Mouse (Mus musculus) heart, postnatal 0 days (tissue): ENCODE measurements at regions not wholly inside any gene's neighbourhood (a gene's known extent, or its start where the extent isn't known, plus 50 kb on each side); places are given as distances from the start of the nearest gene placed in this dataset.
A peak's percentile ranks its signal among the peaks of the same experiment; 100 is the strongest.

ENCODE experiments used
- ATAC-seq: fragments of 200-750 bp; cut with Nextera tagmentation; 2 replicates; pipeline ENCODE4 v1.8.0; 2017; ENCODE audit warnings: low read depth, moderate number of reproducible peaks, moderate library complexity; ENCODE audit not compliant: insufficient read depth
- DNase-seq: peaks from one replicate; pipeline ENCODE4 v3.0.0-alpha.2; 2016; ENCODE audit warnings: low spot score
- H3K27ac ChIP-seq: fragments of 300-500 bp; sonication (generic); 2 replicates; pipeline ENCODE4 v1.5.1; 2014; ENCODE audit warnings: low read depth, mild to moderate bottlenecking
- H3K27me3 ChIP-seq: fragments of 300-500 bp; sonication (generic); 2 replicates; pipeline ENCODE4 v1.6.1; 2014; ENCODE audit warnings: low read length, mixed read lengths; ENCODE audit not compliant: control insufficient read depth, insufficient read depth
- H3K36me3 ChIP-seq: fragments of 300-500 bp; sonication (generic); replicated peaks from 2 replicates; pipeline ENCODE4 v1.6.1; 2014; ENCODE audit warnings: low read length, mixed read lengths; ENCODE audit not compliant: control insufficient read depth, insufficient read depth
- H3K4me1 ChIP-seq: fragments of 300-500 bp; sonication (generic); 2 replicates; pipeline ENCODE4 v1.6.1; 2014; ENCODE audit warnings: antibody characterized with exemption; ENCODE audit not compliant: control insufficient read depth, insufficient read depth
- H3K4me2 ChIP-seq: fragments of 300-500 bp; sonication (generic); 2 replicates; pipeline ENCODE4 v1.6.1; 2014; ENCODE audit warnings: low read depth, mild to moderate bottlenecking, low read length, moderate library complexity
- H3K4me3 ChIP-seq: fragments of 300-500 bp; sonication (generic); 2 replicates; pipeline ENCODE4 v1.5.1; 2014; ENCODE audit warnings: low read depth, low read length
- H3K9ac ChIP-seq: fragments of 300-500 bp; sonication (generic); replicated peaks from 2 replicates; pipeline ENCODE4 v1.6.1; 2014; ENCODE audit warnings: low read depth, low read length, mixed read lengths
- H3K9me3 ChIP-seq: fragments of 300-500 bp; sonication (generic); replicated peaks from 2 replicates; pipeline ENCODE4 v1.6.1; 2016; ENCODE audit warnings: low read length; ENCODE audit not compliant: control insufficient read depth
- CTCF ChIP-seq: IDR thresholded peaks from 2 replicates; pipeline ENCODE4 v1.5.1; 2016; ENCODE audit warnings: antibody characterized with exemption, control low read depth, low read depth
- EP300 ChIP-seq: IDR thresholded peaks from 2 replicates; pipeline ENCODE4 v1.6.1; 2016; ENCODE audit warnings: antibody characterized with exemption, low read depth
- WGBS: fragments of 180-500 bp; shearing (Covaris S2); extraction: QIAGEN DNeasy Blood & Tissue Kit; methylation state at CpG from one replicate; pipeline ENCODE4 v1.1.7; 2014; 5-methylcytosine and 5-hydroxymethylcytosine counted together

GRCm38 (mm10) chr9:15175866-15176265, 63.0 kb upstream of the Vstm5 start:
- Histone ChIP-seq H3K4me3 (no peak overlapping the region), H3K9me3 (no peaks in the 10 kb centered on the region), H3K36me3 (no peaks in the 10 kb centered on the region), H3K27ac (no peak overlapping the region), H3K27me3 (no peaks in the 10 kb centered on the region), H3K9ac (no peak overlapping the region), H3K4me2 (no peak overlapping the region), H3K4me1 (no peaks in the 10 kb centered on the region)
- no peak for DNase-seq
- WGBS, result 88% methylated on average over 1 of the region's 1 CpGs
- no peak for ATAC-seq
- no peak for TF ChIP-seq CTCF
- no peak for TF ChIP-seq EP300

GRCm38 (mm10) chr9:15175412-15175811, 63.4 kb upstream of the Vstm5 start:
- WGBS, result 89% methylated on average over 1 of the region's 1 CpGs
- no peaks in the 10 kb centered on the region for H3K4me1 ChIP-seq
- no peaks in the 10 kb centered on the region for H3K36me3 ChIP-seq
- TF ChIP-seq EP300 (no peak), CTCF (no peak)
- no peaks in the 10 kb centered on the region for H3K27me3 ChIP-seq
- no peak overlapping the region for H3K27ac ChIP-seq
- no peaks in the 10 kb centered on the region for H3K9me3 ChIP-seq
- ATAC-seq (no peak), DNase-seq (no peak)
- H3K4me3 ChIP-seq, result no peak overlapping the region
- H3K9ac ChIP-seq, result no peak overlapping the region
- no peak overlapping the region for H3K4me2 ChIP-seq

DNA sequence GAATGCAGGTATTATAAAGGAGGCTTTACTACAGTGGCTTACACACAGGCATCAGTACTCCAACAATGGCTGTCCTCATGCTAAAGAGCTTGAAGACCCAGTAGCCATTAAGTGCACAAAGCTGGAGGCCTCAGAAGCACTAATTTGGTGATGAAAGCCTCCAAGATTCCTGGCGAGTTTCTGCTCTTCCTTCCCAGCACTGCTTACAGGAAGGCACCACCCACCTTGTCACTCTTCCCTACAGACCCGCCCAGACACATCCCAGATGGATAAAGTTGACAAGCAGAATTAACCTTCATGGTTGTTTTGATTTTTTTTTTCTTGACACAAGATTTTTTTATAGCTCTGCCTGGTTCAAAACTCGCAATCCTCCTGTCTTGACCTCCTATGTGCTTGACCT, 59.0 kb upstream of the Hephl1 start:
- TF ChIP-seq EP300, result no peak
- no peak for TF ChIP-seq CTCF
- H3K4me1 ChIP-seq, result no peaks in the 10 kb centered on the region
- no peak overlapping the region for H3K4me3 ChIP-seq
- H3K9me3 ChIP-seq, result no peaks in the 10 kb centered on the region
- H3K36me3 ChIP-seq, result no peaks in the 10 kb centered on the region
- peak; percentile 33 for DNase-seq
- no peak for ATAC-seq
- no peak overlapping the region for H3K9ac ChIP-seq
- H3K27me3 ChIP-seq, result no peaks in the 10 kb centered on the region
- no peak overlapping the region for H3K4me2 ChIP-seq
- H3K27ac ChIP-seq, result no peak overlapping the region
- 33% methylated on average over 3 of the region's 3 CpGs for WGBS

DNA sequence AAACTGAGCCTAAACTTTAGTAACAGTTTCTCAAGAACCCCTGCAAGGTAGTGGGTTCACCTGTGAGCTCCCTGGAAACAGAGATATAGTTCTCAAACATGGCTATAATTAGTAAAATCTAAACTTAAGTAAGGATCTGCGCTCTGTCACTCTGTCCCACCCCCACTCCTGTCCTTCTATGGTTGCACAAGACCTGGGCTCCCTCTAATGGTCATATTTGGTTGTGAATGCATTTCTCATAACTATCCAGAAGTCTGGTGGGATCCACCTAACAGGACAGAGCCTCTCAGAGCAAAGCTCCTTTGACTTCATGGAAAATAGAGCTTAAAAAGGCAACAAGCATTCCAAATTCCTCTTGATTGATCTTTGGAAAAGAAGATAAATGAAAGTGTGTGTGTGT, 57.8 kb upstream of the Hephl1 start:
- Histone ChIP-seq H3K4me3 (no peak overlapping the region), H3K9me3 (no peaks in the 10 kb centered on the region), H3K27ac (no peak overlapping the region), H3K4me1 (no peaks in the 10 kb centered on the region), H3K9ac (no peak overlapping the region), H3K36me3 (no peaks in the 10 kb centered on the region), H3K27me3 (no peaks in the 10 kb centered on the region), H3K4me2 (no peak overlapping the region)
- ATAC-seq (0 out of 2 replicates have a peak, but pooled peaks have one; percentile 53), DNase-seq (peak; percentile 45)
- WGBS, result 12% methylated on average over 1 of the region's 1 CpGs
- TF ChIP-seq EP300, result no peak
- TF ChIP-seq CTCF, result peak; percentile 66

DNA sequence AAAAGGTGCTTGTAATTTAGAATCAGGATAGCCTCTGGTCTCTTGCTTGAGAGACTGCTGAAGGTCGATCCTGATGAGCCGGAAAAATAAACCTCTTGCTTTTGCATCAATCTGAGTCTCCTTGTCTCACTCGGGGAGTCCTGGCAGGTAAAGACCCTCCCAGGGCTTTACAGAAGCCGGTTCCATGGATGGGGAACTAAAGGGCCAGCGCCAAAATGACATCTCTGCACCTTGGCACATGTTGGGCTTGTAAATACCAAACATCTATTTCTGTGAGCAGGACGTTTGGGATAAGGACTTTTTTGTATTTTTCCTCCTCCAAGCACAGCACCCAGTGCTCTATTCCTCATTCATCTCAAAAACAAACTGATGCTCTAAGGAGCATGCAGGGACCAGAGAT, 57.1 kb upstream of the Hephl1 start:
- DNase-seq, result no peak
- Histone ChIP-seq H3K9ac (no peak overlapping the region), H3K9me3 (no peaks in the 10 kb centered on the region), H3K27ac (no peak overlapping the region), H3K36me3 (no peaks in the 10 kb centered on the region), H3K4me1 (no peaks in the 10 kb centered on the region), H3K27me3 (no peaks in the 10 kb centered on the region), H3K4me3 (no peak overlapping the region), H3K4me2 (no peak overlapping the region)
- TF ChIP-seq EP300, result no peak
- no peak for TF ChIP-seq CTCF
- WGBS, result 67% methylated on average over 6 of the region's 6 CpGs
- no peak for ATAC-seq

- no peak for DNase-seq
- H3K27me3 ChIP-seq, result no peaks in the 10 kb centered on the region
- ATAC-seq, result no peak
- no peak overlapping the region for H3K4me2 ChIP-seq
- H3K9me3 ChIP-seq, result peaks cover 6% of the 10 kb centered on the region; the same call in 1 of the 2 replicates
- no peaks in the 10 kb centered on the region for H3K36me3 ChIP-seq
- H3K4me1 ChIP-seq, result no peaks in the 10 kb centered on the region
- 91% methylated on average over 2 of the region's 2 CpGs for WGBS
- no peak for TF ChIP-seq CTCF
- no peak for TF ChIP-seq EP300
- no peak overlapping the region for H3K27ac ChIP-seq
- H3K9ac ChIP-seq, result no peak overlapping the region
- no peak overlapping the region for H3K4me3 ChIP-seq
Measured at GRCm38 (mm10) chr9:15166896-15167295, 55.0 kb upstream of the Hephl1 start.
